Mouse (Mus musculus): Measurements from ENCODE around the gene Gm26938. TPM values are rescaled to one million over a fixed set of nuclear protein-coding genes. Genes with fewer than 3 reads are reported as not detected.
A peak's percentile ranks its signal among the peaks of the same experiment; 100 is the strongest.

Gm26938 gene
- polyA plus RNA-seq, 1 experiment = not detected

DNA sequence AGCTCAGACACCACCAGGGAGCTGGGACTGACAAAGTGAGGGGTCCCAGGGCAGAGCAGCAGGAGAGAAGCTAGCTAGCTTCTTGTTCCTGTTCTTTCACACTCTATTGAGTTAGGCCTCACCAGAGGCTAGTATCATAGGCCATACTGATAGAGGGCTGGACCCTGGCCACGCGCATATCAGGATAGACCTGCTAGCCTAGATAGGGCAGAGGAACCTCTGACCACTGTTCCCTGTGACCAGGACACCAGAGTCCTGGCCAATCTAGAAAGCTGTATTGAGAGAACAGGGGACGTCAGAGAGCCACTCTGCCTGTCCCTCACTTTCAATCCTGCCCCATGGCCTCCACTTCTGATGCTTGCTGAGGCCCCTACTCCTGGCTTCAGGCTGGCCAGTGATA is 8.2 kb downstream of the Gm26938 start:
- no peak for DNase-seq
- Histone ChIP-seq H3K4me3 (replicated peaks; ENCODE audit: extremely low read depth, low read depth, low read length) (no peak overlapping the region), H3K4me1 (ENCODE audit: control insufficient read depth, insufficient read depth, low read length) (no peaks in the 10 kb centered on the region)
- TF ChIP-seq POLR2A (IDR thresholded peaks at IDR 0.05; ENCODE audit: borderline replicate concordance, extremely low read depth, low read depth, low read length) (no peak), CTCF (IDR thresholded peaks at IDR 0.05; ENCODE audit: insufficient read depth, low read length) (no peak)
- 82% methylated on average over 3 of the region's 3 CpGs for WGBS

DNA sequence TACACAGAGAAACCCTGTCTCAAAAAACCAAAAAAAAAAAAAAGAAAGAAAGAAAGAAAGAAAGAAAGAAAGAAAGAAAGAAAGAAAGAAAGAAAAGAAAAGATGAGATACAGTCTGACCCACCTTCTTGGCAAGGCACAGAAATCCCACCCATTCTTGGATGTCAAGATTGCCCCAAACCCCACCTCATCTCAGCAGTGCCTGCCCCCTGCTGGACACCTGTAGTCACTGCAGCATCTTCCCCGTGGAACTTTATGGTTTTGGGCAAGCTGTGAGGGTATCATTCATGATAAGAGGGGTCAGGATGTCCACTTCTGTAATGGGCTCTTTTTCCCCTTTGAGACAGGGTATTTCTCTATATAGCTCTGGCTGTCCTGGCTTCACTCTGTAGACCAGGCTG is 8.9 kb downstream of the Gm26938 start:
- WGBS = 0% methylated on average over 1 of the region's 1 CpGs
- DNase-seq = no peak
- 0 out of 2 replicates have a peak, but pooled peaks cover 2% of the 10 kb centered on the region for H3K4me1 ChIP-seq (ENCODE audit: control insufficient read depth, insufficient read depth, low read length)

DNA sequence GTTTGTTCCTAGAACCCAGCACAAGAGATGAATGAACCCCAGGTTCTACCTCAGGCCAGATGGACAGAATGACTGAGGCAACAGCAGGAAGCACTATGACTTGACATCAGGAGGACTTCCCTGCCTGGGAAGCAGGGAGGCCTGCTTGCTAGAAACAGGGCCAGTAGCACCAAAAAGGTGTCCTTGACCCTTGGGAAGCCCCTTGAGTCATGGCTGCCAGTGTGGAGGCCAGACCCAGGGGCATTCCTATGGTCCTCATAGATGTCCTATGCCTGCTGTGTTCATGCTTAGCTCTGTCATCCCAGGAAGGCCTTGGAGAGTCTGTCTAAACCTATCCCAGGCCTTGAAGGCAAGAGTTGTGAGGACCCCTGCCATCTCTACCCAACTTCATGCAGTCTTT is 9.8 kb downstream of the Gm26938 start:
- TF ChIP-seq POLR2A (IDR thresholded peaks at IDR 0.05; ENCODE audit: borderline replicate concordance, extremely low read depth, low read depth, low read length) (no peak), CTCF (IDR thresholded peaks at IDR 0.05; ENCODE audit: insufficient read depth, low read length) (no peak)
- DNase-seq = no peak
- Histone ChIP-seq H3K4me3 (replicated peaks; ENCODE audit: extremely low read depth, low read depth, low read length) (no peak overlapping the region), H3K4me1 (ENCODE audit: control insufficient read depth, insufficient read depth, low read length) (0 out of 2 replicates have a peak, but pooled peaks cover 2% of the 10 kb centered on the region)

More for the DNA sequence above, 8.9 kb downstream of the Gm26938 start:
- H3K4me3 ChIP-seq (replicated peaks; ENCODE audit: extremely low read depth, low read depth, low read length) = no peak overlapping the region
- TF ChIP-seq POLR2A (IDR thresholded peaks at IDR 0.05; ENCODE audit: borderline replicate concordance, extremely low read depth, low read depth, low read length) (no peak), CTCF (IDR thresholded peaks at IDR 0.05; ENCODE audit: insufficient read depth, low read length) (peak; percentile 94)

DNA sequence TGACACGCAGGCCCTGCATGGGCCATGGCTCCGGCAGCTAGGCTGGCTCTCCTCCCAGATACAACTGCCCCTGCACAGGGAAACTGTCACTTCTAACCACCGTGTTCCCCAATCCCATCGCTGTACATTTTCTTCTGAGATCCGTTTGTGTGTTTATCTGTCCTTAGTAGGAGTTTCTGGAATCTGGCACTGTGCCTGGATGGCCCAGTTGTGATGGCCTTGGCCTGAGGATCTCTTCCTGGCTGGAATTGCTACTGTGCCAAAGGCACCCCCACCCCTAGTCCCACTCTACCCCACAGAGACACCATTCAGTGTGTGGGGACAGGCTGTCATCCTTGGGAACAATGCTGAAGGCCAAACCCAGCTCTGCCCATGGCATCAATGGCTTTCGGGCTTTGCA is 10.2 kb downstream of the Gm26938 start:
- TF ChIP-seq POLR2A (IDR thresholded peaks at IDR 0.05; ENCODE audit: borderline replicate concordance, extremely low read depth, low read depth, low read length) (no peak), CTCF (IDR thresholded peaks at IDR 0.05; ENCODE audit: insufficient read depth, low read length) (no peak)
- 57% methylated on average over 6 of the region's 6 CpGs for WGBS
- H3K4me3 ChIP-seq (replicated peaks; ENCODE audit: extremely low read depth, low read depth, low read length) = no peak overlapping the region
- DNase-seq = no peak
- H3K4me1 ChIP-seq (ENCODE audit: control insufficient read depth, insufficient read depth, low read length) = 0 out of 2 replicates have a peak, but pooled peaks cover 2% of the 10 kb centered on the region

DNA sequence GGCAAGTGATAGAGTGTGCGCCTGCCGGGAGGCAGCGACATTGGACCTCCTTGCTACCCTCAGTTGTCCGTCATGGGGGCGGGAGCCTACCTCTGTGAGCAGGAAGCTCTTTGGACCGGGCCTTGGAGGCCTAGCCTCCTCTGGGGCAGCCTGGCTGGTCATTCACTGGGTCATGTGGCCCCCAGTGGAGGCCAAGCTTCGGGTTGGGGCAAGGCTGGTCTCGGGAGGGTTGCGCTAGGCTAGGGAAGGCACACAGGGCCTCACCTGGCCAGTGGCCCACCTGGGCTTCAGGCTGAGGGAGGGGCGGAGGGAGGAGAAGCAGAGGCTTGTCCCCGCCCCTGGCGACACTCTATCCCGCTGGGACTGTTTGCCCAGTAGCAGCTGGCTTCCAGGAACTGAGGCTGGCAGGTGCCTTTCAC is 12.2 kb downstream of the Gm26938 start:
- Histone ChIP-seq H3K4me3 (replicated peaks; ENCODE audit: extremely low read depth, low read depth, low read length) (peak overlapping the region; percentile 52), H3K4me1 (ENCODE audit: control insufficient read depth, insufficient read depth, low read length) (0 out of 2 replicates have a peak, but pooled peaks cover 2% of the 10 kb centered on the region)
- 16% methylated on average over 13 of the region's 13 CpGs for WGBS
- TF ChIP-seq POLR2A (IDR thresholded peaks at IDR 0.05; ENCODE audit: borderline replicate concordance, extremely low read depth, low read depth, low read length) (peak; percentile 80), CTCF (IDR thresholded peaks at IDR 0.05; ENCODE audit: insufficient read depth, low read length) (no peak)
- peak; percentile 79 for DNase-seq

DNA sequence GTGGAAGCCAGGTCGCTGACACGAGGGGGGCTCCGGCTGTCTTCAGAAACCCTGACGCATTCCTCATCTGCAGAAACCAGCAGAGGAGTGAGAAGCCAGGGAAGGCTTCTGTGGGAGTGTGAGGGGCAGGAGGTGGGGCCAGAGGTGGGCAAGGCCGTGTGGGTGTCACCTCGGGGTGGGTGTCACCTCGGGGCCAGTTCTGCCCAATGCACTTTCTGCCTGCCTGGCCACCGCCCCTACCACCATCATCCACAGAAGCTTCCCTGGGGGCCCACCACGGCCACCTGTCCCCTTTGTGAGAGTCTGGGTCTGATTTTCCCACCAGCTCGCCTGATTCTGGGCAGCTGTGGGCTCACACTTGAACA is 13.1 kb downstream of the Gm26938 start:
- 0 out of 2 replicates have a peak, but pooled peaks cover 2% of the 10 kb centered on the region for H3K4me1 ChIP-seq (ENCODE audit: control insufficient read depth, insufficient read depth, low read length)
- TF ChIP-seq CTCF (IDR thresholded peaks at IDR 0.05; ENCODE audit: insufficient read depth, low read length) (no peak), POLR2A (IDR thresholded peaks at IDR 0.05; ENCODE audit: borderline replicate concordance, extremely low read depth, low read depth, low read length) (no peak)
- no peak for DNase-seq
- 31% methylated on average over 10 of the region's 10 CpGs for WGBS
- H3K4me3 ChIP-seq (replicated peaks; ENCODE audit: extremely low read depth, low read depth, low read length) = no peak overlapping the region

DNA sequence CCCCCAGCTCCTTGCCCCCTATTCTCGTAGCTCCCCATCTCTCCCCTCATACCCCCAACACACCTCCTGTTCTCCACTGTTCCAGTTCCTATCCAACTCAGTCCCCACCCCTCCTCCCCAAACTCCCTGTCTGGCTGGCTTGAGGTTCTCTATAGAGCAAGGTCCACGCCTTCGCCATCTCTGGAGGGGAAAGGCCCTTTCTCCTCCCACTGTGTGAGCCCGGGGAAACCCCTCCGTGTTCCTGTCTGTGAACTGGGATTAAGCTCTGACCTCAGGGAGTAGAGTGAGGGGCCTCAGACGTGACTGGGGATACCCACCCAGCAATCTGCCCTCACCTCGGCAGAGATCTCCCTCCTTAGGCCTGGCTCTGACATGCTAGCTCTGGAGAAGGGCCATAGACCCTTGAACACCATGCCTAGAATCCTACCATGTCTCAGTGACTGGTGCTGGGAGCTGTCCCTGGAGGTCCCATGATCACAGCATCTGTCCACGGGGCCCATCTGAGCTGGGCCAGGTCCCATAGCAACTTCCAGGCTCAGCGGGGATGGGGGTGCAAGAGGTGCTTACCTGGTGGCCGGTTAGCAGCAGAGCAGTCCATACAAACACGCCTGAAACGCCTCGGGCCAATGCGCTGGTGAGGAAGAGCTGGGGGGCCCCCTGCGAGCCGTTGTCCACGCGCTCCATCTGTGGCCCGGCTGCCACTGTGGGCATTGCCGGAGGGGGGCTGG is 13.6 kb downstream of the Gm26938 start:
- no peak for DNase-seq
- no peak for TF ChIP-seq POLR2A (IDR thresholded peaks at IDR 0.05; ENCODE audit: borderline replicate concordance, extremely low read depth, low read depth, low read length)
- no peak for TF ChIP-seq CTCF (IDR thresholded peaks at IDR 0.05; ENCODE audit: insufficient read depth, low read length)
- whole genome bisulfite sequencing = 49% methylated on average over 20 of the region's 20 CpGs
- no peak overlapping the region for H3K4me3 ChIP-seq (replicated peaks; ENCODE audit: extremely low read depth, low read depth, low read length)
- 0 out of 2 replicates have a peak, but pooled peaks cover 2% of the 10 kb centered on the region for H3K4me1 ChIP-seq (ENCODE audit: control insufficient read depth, insufficient read depth, low read length)

DNA sequence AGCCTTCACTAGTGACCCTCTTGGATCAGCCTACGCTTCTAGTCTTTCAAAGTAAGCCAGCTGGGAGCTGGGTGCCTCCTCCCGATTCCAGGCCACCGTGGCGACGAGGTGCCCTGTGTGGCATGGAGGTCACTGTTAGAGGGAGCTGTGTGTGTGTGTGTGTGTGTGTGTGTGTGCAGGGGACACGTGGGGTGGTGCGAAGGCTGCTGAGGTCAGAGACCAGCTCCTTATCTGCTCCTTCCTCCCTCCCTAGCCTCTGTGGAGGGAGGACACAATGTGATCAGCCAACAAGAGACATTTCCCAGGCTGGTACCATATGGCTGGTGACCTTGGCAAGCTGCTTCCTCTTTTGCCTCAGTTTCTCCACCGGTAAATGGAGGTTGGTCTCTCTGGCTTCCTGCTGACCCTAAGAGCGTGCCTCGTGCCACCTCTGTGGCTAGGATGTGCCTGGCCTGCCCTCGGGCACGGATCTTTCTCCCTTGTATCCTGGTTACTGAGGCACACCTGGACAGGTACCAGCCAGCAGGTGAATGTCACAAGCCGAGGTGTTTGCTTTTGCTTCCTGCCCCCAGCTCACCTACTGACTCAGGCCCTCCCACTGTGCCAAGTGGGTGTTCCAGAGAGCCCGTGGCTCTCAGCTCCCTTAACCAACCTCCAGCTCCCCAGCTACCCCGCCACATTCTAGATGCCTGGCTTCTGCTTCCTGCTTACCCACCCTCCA is 14.4 kb downstream of the Gm26938 start:
- DNase-seq = peak; percentile 34
- H3K4me3 ChIP-seq (replicated peaks; ENCODE audit: extremely low read depth, low read depth, low read length) = no peak overlapping the region
- 57% methylated on average over 15 of the region's 15 CpGs for WGBS
- H3K4me1 ChIP-seq (ENCODE audit: control insufficient read depth, insufficient read depth, low read length) = 0 out of 2 replicates have a peak, but pooled peaks cover 2% of the 10 kb centered on the region
- TF ChIP-seq CTCF (IDR thresholded peaks at IDR 0.05; ENCODE audit: insufficient read depth, low read length) (no peak), POLR2A (IDR thresholded peaks at IDR 0.05; ENCODE audit: borderline replicate concordance, extremely low read depth, low read depth, low read length) (no peak)

DNA sequence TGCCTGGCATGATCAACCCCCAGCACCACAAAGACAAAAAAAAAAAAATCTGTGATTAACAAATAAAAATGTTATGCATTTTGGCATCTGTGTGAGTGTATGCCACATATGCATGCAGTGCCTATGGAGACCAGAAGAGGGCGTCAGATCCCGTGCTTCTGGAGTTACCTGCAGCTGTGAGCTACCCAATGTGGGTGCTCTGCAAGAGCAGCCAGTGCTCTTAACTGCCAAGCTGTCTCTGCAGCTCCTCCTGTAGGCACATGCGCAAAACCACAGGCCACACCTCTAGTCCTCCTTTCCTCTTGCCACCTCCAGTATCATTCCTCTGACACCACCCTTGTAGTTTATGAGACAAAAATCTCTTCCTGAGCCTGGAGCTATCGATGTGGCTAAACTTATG is 16.8 kb downstream of the Gm26938 start:
- no peak for DNase-seq
- H3K4me3 ChIP-seq (replicated peaks; ENCODE audit: extremely low read depth, low read depth, low read length) = no peak overlapping the region
- 60% methylated on average over 4 of the region's 4 CpGs for WGBS
- no peak for TF ChIP-seq CTCF (IDR thresholded peaks at IDR 0.05; ENCODE audit: insufficient read depth, low read length)
- no peak for TF ChIP-seq POLR2A (IDR thresholded peaks at IDR 0.05; ENCODE audit: borderline replicate concordance, extremely low read depth, low read depth, low read length)
- 0 out of 2 replicates have a peak, but pooled peaks cover 2% of the 10 kb centered on the region for H3K4me1 ChIP-seq (ENCODE audit: control insufficient read depth, insufficient read depth, low read length)

Data from lung, adult 2 months (tissue).